Mouse (Mus musculus): Measurements from ENCODE around the gene Mrpl58. TPM values are rescaled to one million over a fixed set of nuclear protein-coding genes. Genes with fewer than 3 reads are reported as not detected.
"Not testable (repeated sequence)": the region's sequence is repeated elsewhere in the genome, so short reads cannot be mapped to it uniquely, and the experiment has no call there.

The Mrpl58 gene
- total RNA-seq, 2 experiments from 2014 or later, result 86.7 to 98.5 TPM

GRCm38 (mm10) chr11:115381276-115381675 is 22.3 kb upstream of the Mrpl58 start:
- intact Hi-C loops (cut with DNase I), result no loop called here
- DNase-seq, result no peak

GRCm38 (mm10) chr11:115381743-115382539 is 21.6 kb upstream of the Mrpl58 start, which contains the start of gene Cdr2l:
Gene Cdr2l (plus strand): TSS chr11:115381916.
- DNase-seq, result peak; percentile 82 to 91
- intact Hi-C loops (cut with DNase I), result no loop called here

GRCm38 (mm10) chr11:115382891-115383290 is 20.7 kb upstream of the Mrpl58 start:
- intact Hi-C loops (cut with DNase I), result no loop called here
- no peak for DNase-seq

DNA sequence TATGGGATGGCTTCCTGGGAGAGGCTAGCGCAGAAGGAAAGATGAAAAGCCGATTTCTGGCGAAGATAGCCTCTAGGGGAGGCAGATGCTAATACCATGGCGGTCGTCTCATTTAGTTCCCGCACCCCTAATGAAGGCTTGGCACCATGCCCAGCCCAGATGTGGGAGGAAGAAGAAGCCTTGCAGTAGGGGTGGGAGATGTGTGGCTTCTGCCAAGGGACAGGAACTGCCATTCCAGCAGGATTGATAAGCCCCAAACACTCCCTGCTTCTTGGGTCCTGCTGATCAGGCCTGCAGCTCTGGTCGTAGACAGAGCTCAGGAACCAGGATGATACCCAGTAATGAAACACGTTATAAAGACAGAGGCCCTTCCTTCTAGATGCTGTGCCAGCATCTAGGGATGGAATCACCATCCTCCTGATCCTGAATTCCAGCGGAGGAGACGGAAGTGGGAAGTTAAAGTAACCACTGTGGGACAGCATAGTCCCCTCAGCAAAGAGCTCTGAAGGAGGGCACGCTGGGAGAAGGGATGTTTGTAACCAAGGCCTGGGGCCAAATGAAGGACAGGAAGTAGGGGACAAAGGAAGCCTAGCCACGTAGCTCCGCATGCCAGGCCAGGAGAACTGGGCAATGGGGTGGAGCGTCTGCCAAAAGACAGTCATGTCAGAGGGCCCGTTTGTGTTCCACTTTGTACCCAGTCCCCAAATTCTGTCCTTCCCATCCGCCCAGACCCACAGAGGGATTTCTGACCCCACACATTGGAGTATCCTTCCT is 19.7 kb upstream of the Mrpl58 start:
- intact Hi-C loops (cut with DNase I), result no loop called here
- no peak for DNase-seq

- intact Hi-C loops (cut with DNase I), result no loop called here
These were observed 19.0 kb upstream of the Mrpl58 start for GRCm38 (mm10) chr11:115384587-115384986.

GRCm38 (mm10) chr11:115386859-115387258 is 16.7 kb upstream of the Mrpl58 start:
- DNase-seq; intact Hi-C loops (cut with DNase I): not testable (repeated sequence)

More at GRCm38 (mm10) chr11:115384587-115384986, 19.0 kb upstream of the Mrpl58 start:
- DNase-seq, result no peak

DNA sequence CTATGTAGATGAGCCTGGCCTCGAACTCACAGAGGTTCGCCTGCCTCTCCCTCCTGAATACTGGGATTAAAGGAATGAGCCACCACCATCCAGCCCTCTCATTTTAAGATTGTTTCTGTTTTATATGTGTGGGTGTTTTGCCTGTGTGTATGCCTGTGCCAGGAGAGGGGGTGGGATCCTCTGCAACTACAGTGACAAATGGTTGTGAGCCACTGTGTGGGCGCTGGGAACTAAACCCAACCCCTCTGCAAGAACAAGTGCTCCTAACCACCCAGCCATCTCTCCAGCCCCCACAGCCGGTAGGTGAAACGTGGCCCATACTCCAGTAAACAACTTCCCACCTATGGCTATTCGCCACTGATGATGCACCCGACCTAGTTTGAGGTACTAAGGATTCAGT is 12.2 kb upstream of the Mrpl58 start:
- DNase-seq, result no peak
- intact Hi-C loops (cut with DNase I), result no loop called here

GRCm38 (mm10) chr11:115393721-115394325 is 9.7 kb upstream of the Mrpl58 start:
- no peak for DNase-seq
- intact Hi-C loops (cut with DNase I), result no loop called here

DNA sequence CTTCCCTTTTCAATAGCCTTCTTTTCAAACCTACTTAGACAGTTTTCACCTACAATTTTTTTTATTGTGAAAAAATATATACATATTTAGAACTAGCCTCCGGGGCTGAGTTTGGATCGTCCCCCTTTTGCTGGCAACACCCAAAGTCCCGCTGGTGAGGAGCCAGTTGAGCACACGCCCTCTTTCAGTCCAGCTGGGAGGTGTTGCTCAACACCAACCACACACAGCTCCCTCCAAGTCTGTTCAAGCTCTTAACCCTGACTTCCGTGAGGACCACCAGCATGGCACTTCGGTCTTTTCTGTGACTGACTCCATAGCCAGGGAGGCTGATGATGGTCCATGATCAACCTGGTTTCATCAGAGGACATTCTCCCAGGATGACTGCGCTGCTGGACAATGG is 5.5 kb upstream of the Mrpl58 start:
- no peak for DNase-seq
- intact Hi-C loops (cut with DNase I), result no loop called here

DNA sequence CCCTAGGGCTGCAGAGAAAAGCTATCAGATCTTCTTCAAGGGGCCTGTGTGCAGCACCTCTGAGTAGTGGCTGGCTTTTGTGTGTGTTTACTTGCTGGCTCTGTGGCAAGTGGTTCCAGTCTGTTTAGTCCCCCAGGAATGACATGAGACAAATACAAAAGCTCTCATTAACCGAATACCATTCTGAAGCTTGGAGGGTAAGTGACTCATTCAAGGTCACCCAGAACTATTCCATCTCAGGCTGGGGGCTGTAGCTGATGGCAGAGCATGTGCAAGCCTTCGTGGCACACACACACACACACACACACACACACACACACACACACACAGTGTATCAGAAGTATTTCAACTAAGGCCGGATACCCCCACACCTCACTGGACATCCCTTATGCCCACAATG is 3.4 kb upstream of the Mrpl58 start:
- no peak for DNase-seq
- intact Hi-C loops (cut with DNase I), result no loop called here

DNA sequence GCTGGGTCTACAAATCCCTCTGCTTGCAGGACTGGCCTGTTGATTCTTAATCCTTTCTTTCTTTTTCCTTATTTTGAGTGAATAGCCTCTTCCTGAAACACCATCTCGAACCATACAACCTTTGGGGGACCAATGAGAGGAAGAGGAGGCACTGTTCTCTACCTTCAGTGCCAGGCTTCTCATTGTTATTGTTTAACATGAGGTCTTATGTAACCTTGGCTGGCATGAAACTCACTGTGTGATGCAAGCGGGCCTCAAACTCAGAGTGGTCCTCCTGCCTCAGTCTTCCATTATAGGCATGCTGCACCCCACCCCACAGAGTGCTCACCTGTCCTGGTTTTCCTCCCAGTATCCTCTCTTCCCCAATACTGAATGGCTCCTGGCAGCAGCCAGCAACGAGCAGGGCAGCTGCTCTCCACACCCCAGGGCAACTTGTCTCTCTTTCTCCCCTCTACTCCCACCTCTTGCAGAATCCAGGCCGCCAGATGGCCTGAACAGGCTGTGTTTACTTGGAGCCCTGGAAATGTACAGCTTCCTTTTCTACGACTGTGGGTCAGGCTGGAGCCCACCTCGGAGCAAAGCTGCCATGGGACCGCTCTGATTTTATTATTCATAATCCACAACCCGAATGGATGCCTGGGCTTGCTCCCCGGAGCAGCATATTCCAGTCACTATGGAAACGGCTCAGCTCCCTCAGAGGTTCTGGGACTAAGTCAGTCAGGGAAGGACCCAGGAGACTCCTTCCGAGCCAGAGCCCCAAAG is 2.7 kb upstream of the Mrpl58 start:
- intact Hi-C loops (cut with DNase I), result no loop called here
- no peak for DNase-seq

- intact Hi-C loops (cut with DNase I), result no loop called here
- no peak for DNase-seq
These were observed 2.2 kb downstream of the Mrpl58 start for GRCm38 (mm10) chr11:115405723-115406122.

DNA sequence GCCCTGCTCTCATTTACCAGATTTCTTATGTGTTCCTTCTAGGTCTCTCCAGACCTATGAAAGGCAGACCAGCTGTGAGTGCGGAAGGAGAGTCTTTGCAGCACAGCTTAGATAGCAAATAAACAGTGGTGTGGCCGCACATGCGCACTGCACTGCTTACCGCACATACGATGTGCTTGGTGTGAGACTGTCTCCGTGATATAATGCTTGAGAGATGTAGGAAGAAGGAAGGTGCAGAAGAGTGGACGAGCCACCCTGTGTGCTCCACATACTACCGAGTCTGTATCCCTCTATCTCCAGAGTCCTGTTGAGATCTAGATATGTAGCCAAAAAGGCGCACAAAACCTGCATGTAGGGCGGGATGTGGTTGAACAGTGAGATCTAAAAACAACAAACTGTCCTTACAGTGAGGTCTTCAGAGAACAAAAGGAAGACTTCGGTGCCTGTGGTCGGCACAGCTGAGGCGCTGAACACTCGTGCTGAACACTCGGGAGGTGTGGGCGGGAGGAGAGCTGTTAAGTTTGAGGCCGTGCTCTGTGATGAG is 3.4 kb downstream of the Mrpl58 start:
- no peak for DNase-seq
- intact Hi-C loops (cut with DNase I), result no loop called here

DNA sequence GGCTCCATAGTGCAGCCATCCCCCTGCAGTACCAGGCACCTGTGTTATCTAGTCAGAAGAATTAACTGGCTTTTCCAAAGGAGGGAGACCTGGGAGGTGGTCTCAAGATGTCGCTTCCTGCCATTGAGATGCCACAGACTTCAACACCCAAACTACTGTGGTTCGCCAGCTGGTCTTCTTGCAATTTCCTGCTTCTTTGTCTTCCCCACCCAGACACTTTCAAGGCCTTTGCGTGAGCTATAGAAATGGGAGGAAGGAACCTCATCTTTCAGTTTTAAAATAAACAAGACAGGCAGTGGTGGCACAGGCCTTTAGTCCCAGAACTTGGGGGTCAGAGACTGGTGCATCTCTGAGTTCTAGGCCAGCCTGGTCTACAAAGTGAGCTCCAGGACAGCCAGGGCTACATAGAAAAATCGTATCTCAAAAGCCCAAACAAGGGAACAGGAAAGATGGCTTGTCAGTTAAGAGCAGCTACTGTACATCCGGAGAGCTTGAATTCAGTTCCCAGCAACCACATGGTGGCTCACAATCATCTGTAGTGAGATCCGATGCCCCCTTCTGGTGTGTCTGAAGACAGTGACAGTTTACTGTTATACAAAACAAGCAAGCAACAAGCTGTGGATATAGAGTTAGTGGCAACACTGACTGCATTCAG is 4.8 kb downstream of the Mrpl58 start:
- intact Hi-C loops (cut with DNase I), result no loop called here
- DNase-seq, result no peak

GRCm38 (mm10) chr11:115409556-115409955 is 6.0 kb downstream of the Mrpl58 start:
- DNase-seq, result no peak
- intact Hi-C loops (cut with DNase I), result no loop called here

DNA sequence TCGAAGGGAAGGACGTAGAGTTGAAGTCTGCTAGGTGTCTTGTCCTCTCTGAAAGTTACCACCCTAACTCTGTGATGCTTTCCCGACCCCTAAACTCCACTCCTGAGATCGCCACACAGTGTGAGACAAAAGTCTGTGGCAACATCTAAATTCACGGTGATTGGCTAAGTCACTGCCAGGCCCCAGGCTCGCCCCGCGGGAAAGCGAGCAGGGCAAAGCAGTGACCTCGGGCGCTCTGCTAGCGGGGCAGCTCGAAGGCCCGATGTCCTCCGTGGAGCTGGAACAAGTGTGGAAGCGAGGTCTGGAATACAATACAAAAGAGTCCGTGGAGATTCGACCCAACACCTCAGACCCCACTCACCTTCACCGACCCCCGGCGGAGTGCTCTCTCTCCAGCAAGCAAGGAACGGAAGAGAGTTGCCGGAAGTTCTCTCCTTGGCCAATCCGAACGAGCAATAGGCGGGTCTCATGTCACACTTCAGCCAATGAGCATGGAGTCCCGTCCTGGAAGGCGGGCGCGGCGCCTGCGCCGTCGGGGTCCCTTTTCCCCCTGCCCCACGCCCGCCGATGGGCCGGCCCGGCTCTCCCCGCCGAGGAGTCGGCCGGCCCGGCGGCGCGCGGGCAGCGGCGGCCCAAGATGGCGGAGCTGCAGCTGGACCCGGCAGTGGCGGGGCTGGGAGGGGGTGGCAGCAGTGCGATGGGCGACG is 16.1 kb downstream of the Mrpl58 start, which contains the start of the genes Atp5h and Kctd2:
Gene Atp5h, minus strand, starts transcription at position 432 of the 707 bp plus-strand sequence.
Gene Kctd2, plus strand, starts transcription at position 598 of the 707 bp plus-strand sequence.
- intact Hi-C loops (cut with DNase I), result no loop called here
- peak; percentile 89 to 92 for DNase-seq

DNA sequence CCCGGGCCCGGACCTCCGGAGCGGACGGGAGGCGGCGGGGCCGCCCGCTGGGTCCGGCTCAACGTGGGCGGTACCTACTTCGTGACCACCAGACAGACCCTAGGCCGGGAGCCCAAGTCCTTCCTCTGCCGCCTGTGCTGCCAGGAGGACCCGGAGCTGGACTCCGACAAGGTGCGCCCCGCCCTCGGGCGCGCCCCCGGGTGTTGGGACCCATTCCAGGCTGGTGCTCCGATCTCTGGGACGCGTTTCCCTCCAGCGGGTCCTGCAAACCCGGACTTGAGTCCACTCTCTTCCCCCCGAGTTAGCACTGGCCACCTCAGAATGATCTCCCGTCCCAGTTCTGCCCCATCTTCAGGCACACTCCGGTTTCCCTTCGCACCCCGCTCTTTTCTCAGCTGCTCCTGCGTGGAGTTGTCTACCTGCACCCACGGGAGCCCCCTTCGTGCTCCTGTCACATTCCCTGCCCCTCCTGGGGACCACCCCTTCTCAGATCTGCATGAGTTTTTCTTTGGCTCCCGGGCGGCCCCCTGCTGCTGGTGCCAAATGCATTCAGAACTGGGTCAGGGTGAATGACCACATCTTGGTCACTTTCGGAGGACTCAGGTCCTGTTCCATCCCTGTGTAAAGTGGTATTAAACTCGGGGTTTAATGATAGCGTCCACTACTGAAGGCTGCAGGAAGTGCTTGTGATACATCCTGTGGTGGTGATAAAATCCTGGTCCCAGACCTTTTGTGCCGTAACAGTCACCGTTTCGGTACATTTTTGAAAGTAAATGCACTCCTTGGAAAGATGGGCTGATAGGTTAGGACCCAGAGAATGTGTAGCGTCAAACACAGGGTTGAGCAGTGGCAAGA is 17.0 kb downstream of the Mrpl58 start:
- intact Hi-C loops (cut with DNase I), result no loop called here
- DNase-seq, result peak; percentile 45 to 56

- DNase-seq, result no peak
- intact Hi-C loops (cut with DNase I), result no loop called here
These were observed 17.8 kb downstream of the Mrpl58 start for GRCm38 (mm10) chr11:115421328-115421727.
